Mouse (Mus musculus) liver, embryonic 14.5 days (tissue): ENCODE results near the gene Efcab9. TPM values are rescaled to one million over a fixed set of nuclear protein-coding genes. Genes with fewer than 3 reads are reported as not detected.
A peak's percentile ranks its signal among the peaks of the same experiment; 100 is the strongest.

Experiments
- ATAC-seq: fragments of 200-750 bp; cut with Nextera tagmentation; 2 replicates; pipeline ENCODE4 v1.8.0; 2017; ENCODE audit warnings: moderate number of reproducible peaks, mild to moderate bottlenecking, moderate library complexity; ENCODE audit not compliant: insufficient read depth
- DNase-seq, 3 experiments: peaks; one replicate each; pipeline ENCODE4 v3.0.0-alpha.2; 2012 to 2013; ENCODE audit warnings: low read depth in 3 of 3, low spot score in 3 of 3
- H3K27ac ChIP-seq: fragments of 300-500 bp; sonication (generic); 2 replicates; pipeline ENCODE4 v1.5.1; 2014; ENCODE audit warnings: moderate library complexity, mild to moderate bottlenecking, control low read depth, inconsistent platforms
- H3K27me3 ChIP-seq: fragments of 300-500 bp; sonication (generic); 2 replicates; pipeline ENCODE4 v1.6.1; 2014; ENCODE audit warnings: mild to moderate bottlenecking, low read length, moderate library complexity; ENCODE audit not compliant: control insufficient read depth, insufficient read depth
- H3K36me3 ChIP-seq: fragments of 300-500 bp; sonication (generic); replicated peaks from 2 replicates; pipeline ENCODE4 v1.6.1; 2014; ENCODE audit warnings: low read depth; ENCODE audit not compliant: control insufficient read depth, insufficient read depth
- H3K4me1 ChIP-seq, 2 experiments: fragments of 200-500 bp in 1 of 2; fragments of 300-500 bp in 1 of 2; sonication (generic) in 1 of 2; replicated peaks; 2 replicates each; pipeline ENCODE4 v1.6.1; 2012 to 2014; ENCODE audit warnings: antibody characterized with exemption in 1 of 2, inconsistent platforms in 1 of 2, low read length in 1 of 2; ENCODE audit not compliant: control insufficient read depth in 2 of 2, insufficient read depth in 2 of 2
- H3K4me2 ChIP-seq: fragments of 300-500 bp; sonication (generic); 2 replicates; pipeline ENCODE4 v1.6.1; 2014; ENCODE audit warnings: low read depth, mild to moderate bottlenecking, control low read depth, moderate library complexity
- H3K4me3 ChIP-seq, 2 experiments: fragments of 200-500 bp in 1 of 2; fragments of 300-500 bp in 1 of 2; sonication (generic) in 1 of 2; 2 replicates each; pipeline ENCODE4 v1.5.1; 2012 to 2014; ENCODE audit warnings: low read depth in 2 of 2, low read length in 2 of 2, mild to moderate bottlenecking in 2 of 2, control low read depth in 1 of 2, inconsistent platforms in 1 of 2, moderate library complexity in 1 of 2; ENCODE audit not compliant: insufficient read depth in 1 of 2
- H3K9ac ChIP-seq: fragments of 300-500 bp; sonication (generic); replicated peaks from 2 replicates; pipeline ENCODE4 v1.6.1; 2014; ENCODE audit warnings: mild to moderate bottlenecking, control low read depth, moderate library complexity
- H3K9me3 ChIP-seq: fragments of 300-500 bp; sonication (generic); 2 replicates; pipeline ENCODE4 v1.6.1; 2016; ENCODE audit warnings: low read length, mixed read lengths; ENCODE audit not compliant: control insufficient read depth
- CTCF ChIP-seq: IDR thresholded peaks from 2 replicates; pipeline ENCODE4 v1.5.1; 2016; ENCODE audit warnings: antibody characterized with exemption, low read depth, control low read depth
- EP300 ChIP-seq: IDR thresholded peaks from 2 replicates; pipeline ENCODE4 v1.6.1; 2016; ENCODE audit warnings: antibody characterized with exemption, low read depth
- WGBS: fragments of 180-500 bp; shearing (Covaris S2); extraction: QIAGEN DNeasy Blood & Tissue Kit; methylation state at CpG from one replicate; pipeline ENCODE4 v1.1.7; 2014; ENCODE audit not compliant: insufficient replicate concordance; 5-methylcytosine and 5-hydroxymethylcytosine counted together
- polyA plus RNA-seq, 2 experiments: library from polyadenylated mRNA; depleted of rRNA in 1 of 2; stranded (reverse) in 1 of 2; unstranded in 1 of 2; fragments of >200 nt; fragmentation: Nextera tagmentation in 1 of 2; extraction: Ambion mirVana in 1 of 2; gene quantifications; 2 replicates each; pipeline versions ENCODE4 v1.2.1 to v1.2.3; 2012 to 2014

The Efcab9 gene
- polyA plus RNA-seq, 2 experiments: 0.22 to 0.26 TPM

- Histone ChIP-seq H3K9me3 (no peaks in the 10 kb centered on the region), H3K36me3 (no peaks in the 10 kb centered on the region), H3K4me3 (no peak overlapping the region), H3K9ac (no peak overlapping the region), H3K4me1 (peaks cover 0 to 5% of the 10 kb centered on the region in 2 experiments; a peak in 3 of 4 replicates), H3K27ac (no peak overlapping the region), H3K4me2 (no peak overlapping the region), H3K27me3 (no peaks in the 10 kb centered on the region)
- WGBS: 64% methylated on average over 11 of the region's 11 CpGs
- DNase-seq (no peak), ATAC-seq (no peak)
- no peak for TF ChIP-seq EP300
- no peak for TF ChIP-seq CTCF
Observed at GRCm38 (mm10) chr11:32524122-32524920, 7.6 kb downstream of the Efcab9 start.

- H3K9me3 ChIP-seq: no peaks in the 10 kb centered on the region
- WGBS: 71% methylated on average over 2 of the region's 2 CpGs
- H3K27ac ChIP-seq: no peak overlapping the region
- no peak for DNase-seq
- no peak overlapping the region for H3K9ac ChIP-seq
- ATAC-seq: no peak
- TF ChIP-seq CTCF (no peak), EP300 (no peak)
- no peaks in the 10 kb centered on the region for H3K36me3 ChIP-seq
- H3K4me3 ChIP-seq: no peak overlapping the region
- H3K27me3 ChIP-seq: no peaks in the 10 kb centered on the region
- no peak overlapping the region for H3K4me2 ChIP-seq
- H3K4me1 ChIP-seq: peaks cover 0 to 10% of the 10 kb centered on the region in 2 experiments; a peak in 3 of 4 replicates
Observed at GRCm38 (mm10) chr11:32521246-32521645, 10.6 kb downstream of the Efcab9 start.

GRCm38 (mm10) chr11:32519354-32519753 lies 12.5 kb downstream of the Efcab9 start:
- ATAC-seq: peak; percentile 21; the same call in 1 of the 2 replicates

GRCm38 (mm10) chr11:32518770-32519169 lies 13.1 kb downstream of the Efcab9 start:
- Histone ChIP-seq H3K27ac (no peak overlapping the region), H3K9me3 (no peaks in the 10 kb centered on the region), H3K4me3 (no peak overlapping the region), H3K4me1 (peaks cover 0 to 10% of the 10 kb centered on the region in 2 experiments; a peak in 3 of 4 replicates), H3K9ac (no peak overlapping the region), H3K4me2 (no peak overlapping the region), H3K27me3 (no peaks in the 10 kb centered on the region), H3K36me3 (no peaks in the 10 kb centered on the region)
- TF ChIP-seq CTCF (no peak), EP300 (no peak)
- 84% methylated on average over 4 of the region's 4 CpGs for WGBS
- ATAC-seq: no peak
- DNase-seq: no peak

More at GRCm38 (mm10) chr11:32519354-32519753, 12.5 kb downstream of the Efcab9 start:
- H3K27me3 ChIP-seq: no peaks in the 10 kb centered on the region
- no peak overlapping the region for H3K27ac ChIP-seq
- no peak overlapping the region for H3K4me2 ChIP-seq
- TF ChIP-seq EP300 (no peak), CTCF (no peak)
- H3K36me3 ChIP-seq: no peaks in the 10 kb centered on the region
- WGBS: 27% methylated on average over 1 of the region's 1 CpGs
- no peaks in the 10 kb centered on the region for H3K9me3 ChIP-seq
- H3K9ac ChIP-seq: no peak overlapping the region
- no peak for DNase-seq
- H3K4me1 ChIP-seq: peaks cover 0 to 10% of the 10 kb centered on the region in 2 experiments; a peak in 3 of 4 replicates
- H3K4me3 ChIP-seq: no peak overlapping the region

GRCm38 (mm10) chr11:32516916-32517712 lies 14.8 kb downstream of the Efcab9 start:
- no peak overlapping the region for H3K27ac ChIP-seq
- H3K9me3 ChIP-seq: no peaks in the 10 kb centered on the region
- H3K4me3 ChIP-seq: no peak overlapping the region
- H3K27me3 ChIP-seq: no peaks in the 10 kb centered on the region
- H3K4me1 ChIP-seq: peaks cover 0 to 10% of the 10 kb centered on the region in 2 experiments; a peak in 3 of 4 replicates
- WGBS: 76% methylated on average over 8 of the region's 8 CpGs
- no peak for DNase-seq
- TF ChIP-seq CTCF: no peak
- TF ChIP-seq EP300: no peak
- H3K36me3 ChIP-seq: no peaks in the 10 kb centered on the region
- H3K9ac ChIP-seq: no peak overlapping the region
- no peak for ATAC-seq
- H3K4me2 ChIP-seq: no peak overlapping the region
